Mouse (Mus musculus) forebrain, embryonic 10.5 days (tissue): ENCODE data around the gene Pde3a. TPM values are rescaled to one million over a fixed set of nuclear protein-coding genes. Genes with fewer than 3 reads are reported as not detected.

ENCODE experiments used
- DNase-seq: peaks from one replicate; pipeline ENCODE4 v3.0.0-alpha.2; 2017; ENCODE audit warnings: low spot score; ENCODE audit errors: extremely low spot score
- H3K27ac ChIP-seq: fragments of 300-500 bp; sonication (generic); 2 replicates; pipeline ENCODE4 v1.5.1; 2016; ENCODE audit warnings: mild to moderate bottlenecking
- H3K27me3 ChIP-seq: fragments of 300-500 bp; sonication (generic); 2 replicates; pipeline ENCODE4 v1.6.1; 2016; ENCODE audit warnings: mild to moderate bottlenecking; ENCODE audit not compliant: poor library complexity, severe bottlenecking
- H3K36me3 ChIP-seq: fragments of 300-500 bp; sonication (generic); replicated peaks from 2 replicates; pipeline ENCODE4 v1.6.1; 2016; ENCODE audit warnings: mild to moderate bottlenecking, moderate library complexity
- H3K4me1 ChIP-seq: fragments of 300-500 bp; sonication (generic); 2 replicates; pipeline ENCODE4 v1.6.1; 2016
- H3K4me3 ChIP-seq: fragments of 300-500 bp; sonication (generic); 2 replicates; pipeline ENCODE4 v1.5.1; 2016; ENCODE audit warnings: mild to moderate bottlenecking, moderate library complexity
- H3K9me3 ChIP-seq: fragments of 300-500 bp; sonication (generic); 2 replicates; pipeline ENCODE4 v1.6.1; 2016; ENCODE audit warnings: mild to moderate bottlenecking, moderate library complexity
- WGBS: fragments of 180-500 bp; shearing (Covaris S2); methylation state at CpG from one replicate; pipeline ENCODE4 v1.1.7; 2016; 5-methylcytosine and 5-hydroxymethylcytosine counted together
- polyA plus RNA-seq: library from polyadenylated mRNA; unstranded; fragments of >200 nt; fragmentation: Nextera tagmentation; extraction: Ambion mirVana; gene quantifications from 2 replicates; pipeline ENCODE4 v1.2.1, GENCODE M21; 2016

Gene Pde3a
- polyA plus RNA-seq, 1 experiment from 2014 or later = 1.3 TPM

DNA sequence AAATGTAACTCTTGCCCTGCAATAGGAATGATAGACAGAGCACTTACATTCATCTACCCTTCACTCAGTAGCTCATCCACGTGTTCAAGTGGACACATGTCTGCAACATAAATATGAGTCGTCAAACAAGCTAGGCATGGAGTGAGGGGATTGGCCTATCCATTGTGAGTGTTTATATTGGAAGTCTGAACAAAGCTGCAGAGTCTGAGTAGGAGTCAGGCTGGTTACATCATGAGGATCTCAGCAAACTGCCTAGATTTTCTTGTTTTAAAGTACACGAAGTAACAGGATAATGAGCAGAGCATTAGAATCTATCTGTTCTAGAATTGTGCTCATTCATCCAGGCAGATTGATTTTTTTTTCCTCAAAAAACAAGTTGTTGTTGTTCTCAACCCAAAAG is 252.1 kb downstream of the Pde3a start:
- no peaks in the 10 kb centered on the region for H3K36me3 ChIP-seq
- peaks cover 9% of the 10 kb centered on the region for H3K4me1 ChIP-seq
- no peaks in the 10 kb centered on the region for H3K9me3 ChIP-seq
- WGBS = 93% methylated on average over 3 of the region's 3 CpGs
- no peak for DNase-seq
- H3K4me3 ChIP-seq = no peak overlapping the region
- peaks cover 11% of the 10 kb centered on the region; the same call in 1 of the 2 replicates for H3K27me3 ChIP-seq
- no peak overlapping the region for H3K27ac ChIP-seq

DNA sequence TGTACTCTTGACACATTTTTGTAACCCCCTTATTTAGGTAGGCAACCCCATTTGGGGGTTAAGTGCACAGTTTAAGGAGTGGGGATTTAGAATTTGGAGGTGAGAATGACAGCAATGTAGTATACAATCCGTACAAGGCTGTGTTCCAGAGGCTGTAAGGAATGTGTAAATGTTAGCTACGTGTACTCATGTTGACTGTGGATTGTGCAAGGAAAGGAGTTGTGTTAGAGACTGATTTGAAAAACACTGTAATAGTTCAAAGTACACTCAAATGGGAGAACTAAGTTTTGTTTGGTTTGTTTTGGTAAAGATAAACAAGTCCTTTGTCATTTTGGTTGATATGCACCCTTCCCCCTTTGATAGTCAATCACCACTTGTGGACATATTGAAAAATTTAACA is 273.5 kb downstream of the Pde3a start:
- Histone ChIP-seq H3K4me3 (no peak overlapping the region), H3K27me3 (no peaks in the 10 kb centered on the region), H3K9me3 (no peaks in the 10 kb centered on the region), H3K4me1 (peaks cover 7% of the 10 kb centered on the region), H3K36me3 (no peaks in the 10 kb centered on the region), H3K27ac (no peak overlapping the region)
- DNase-seq = no peak
- 91% methylated on average over 2 of the region's 2 CpGs for WGBS

DNA sequence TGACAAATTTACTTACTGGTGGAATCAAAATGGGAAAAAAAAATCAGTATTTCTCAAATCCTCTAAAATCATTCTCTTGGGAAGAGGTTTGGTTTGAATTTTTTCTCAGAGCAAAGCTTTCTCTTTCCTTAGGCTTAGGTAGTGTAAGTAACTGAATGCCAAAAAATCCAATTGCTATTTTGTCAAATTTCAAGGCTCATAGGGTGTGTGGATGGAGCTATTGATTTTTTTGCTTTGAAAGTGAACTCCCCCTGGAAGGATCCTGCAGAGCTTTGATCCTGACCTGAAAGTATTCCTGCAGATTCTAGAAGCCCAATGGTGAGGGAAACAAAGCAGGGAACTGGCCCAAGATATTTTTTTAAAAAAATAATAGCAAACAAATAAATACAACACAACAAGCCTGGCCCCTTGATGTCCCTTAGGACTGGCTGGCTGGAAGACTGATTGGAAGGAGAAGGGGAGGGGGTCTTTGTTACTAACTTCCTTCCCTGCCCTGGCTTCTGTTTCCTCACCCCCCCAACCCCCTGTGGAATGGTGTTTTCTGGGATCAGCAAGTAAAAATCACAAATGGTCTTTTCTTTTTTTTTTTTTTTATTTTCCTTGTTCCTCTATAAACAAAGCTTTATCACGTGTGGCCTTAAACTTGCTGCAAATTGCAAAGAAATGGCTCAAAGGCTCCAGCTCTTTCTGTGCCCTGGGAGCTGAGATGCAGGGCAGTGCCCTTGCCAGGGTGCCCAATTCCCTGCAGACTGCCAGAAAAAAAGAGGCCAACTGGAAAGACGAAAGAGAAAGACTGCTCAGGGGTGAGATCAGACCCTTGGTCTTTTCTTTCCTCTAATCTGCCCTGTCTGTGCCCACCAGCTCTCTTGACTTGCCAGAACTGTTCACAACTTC is 274.9 kb downstream of the Pde3a start, which contains the start of gene Slco1c1:
Gene Slco1c1, plus strand, starts transcription at position 622 of the 894 bp plus-strand sequence.
- H3K4me3 ChIP-seq = no peak within 1 kb of the TSS
- no peak within 1 kb of the TSS for H3K27ac ChIP-seq
- peaks cover 7% of the 10 kb centered on the region for H3K4me1 ChIP-seq
- no peak for DNase-seq
- H3K36me3 ChIP-seq = no peaks in the 10 kb centered on the region
- H3K9me3 ChIP-seq = no peaks in the 10 kb centered on the region
- WGBS = 69% methylated on average over 2 of the region's 2 CpGs
- H3K27me3 ChIP-seq = no peaks in the 10 kb centered on the region

DNA sequence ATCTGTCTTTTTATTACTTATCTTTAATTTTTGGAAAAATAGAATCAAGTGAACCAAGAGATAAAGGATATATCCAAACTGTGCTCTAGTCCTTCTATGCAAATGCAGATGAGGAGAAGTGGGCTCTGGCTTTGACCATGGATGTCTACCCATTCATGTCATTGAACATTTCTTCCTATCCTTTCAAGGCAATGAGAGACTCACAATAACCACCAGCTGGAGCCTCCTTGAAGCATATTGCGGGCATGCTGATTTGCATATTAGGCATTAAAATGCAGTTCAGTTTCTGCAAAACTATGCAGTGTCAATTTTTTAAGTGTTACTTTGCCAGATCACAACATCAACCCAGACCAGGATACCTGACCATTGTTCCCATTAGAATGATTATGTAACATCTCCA is 276.7 kb downstream of the Pde3a start:
- Histone ChIP-seq H3K27me3 (no peaks in the 10 kb centered on the region), H3K36me3 (no peaks in the 10 kb centered on the region), H3K4me1 (peaks cover 7% of the 10 kb centered on the region), H3K9me3 (no peaks in the 10 kb centered on the region), H3K4me3 (no peak overlapping the region), H3K27ac (no peak overlapping the region)
- DNase-seq = no peak
- WGBS = 95% methylated on average over 1 of the region's 1 CpGs

DNA sequence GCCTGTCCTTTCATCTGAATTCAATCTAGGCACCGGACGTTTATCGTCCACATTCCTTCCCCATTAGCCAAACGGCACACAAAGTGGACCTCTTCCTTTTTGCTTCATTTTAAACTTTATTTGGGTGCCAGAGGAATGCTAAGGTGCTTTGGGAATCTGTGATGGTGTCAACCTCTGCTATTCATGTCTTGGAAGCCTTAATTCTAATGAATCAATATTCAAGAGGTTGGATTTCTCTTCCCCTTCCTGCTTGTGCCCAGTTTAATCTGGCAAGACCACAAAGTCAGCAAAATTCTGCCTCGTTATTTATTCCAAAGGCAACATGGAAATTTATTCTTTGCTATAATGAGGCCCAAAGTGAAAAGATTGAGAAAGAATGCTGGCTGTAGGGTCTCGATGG is 281.8 kb downstream of the Pde3a start:
- H3K36me3 ChIP-seq = no peaks in the 10 kb centered on the region
- no peak overlapping the region for H3K4me3 ChIP-seq
- H3K27ac ChIP-seq = no peak overlapping the region
- no peaks in the 10 kb centered on the region for H3K9me3 ChIP-seq
- DNase-seq = no peak
- WGBS = 77% methylated on average over 6 of the region's 6 CpGs
- no peaks in the 10 kb centered on the region for H3K4me1 ChIP-seq
- H3K27me3 ChIP-seq = no peaks in the 10 kb centered on the region

DNA sequence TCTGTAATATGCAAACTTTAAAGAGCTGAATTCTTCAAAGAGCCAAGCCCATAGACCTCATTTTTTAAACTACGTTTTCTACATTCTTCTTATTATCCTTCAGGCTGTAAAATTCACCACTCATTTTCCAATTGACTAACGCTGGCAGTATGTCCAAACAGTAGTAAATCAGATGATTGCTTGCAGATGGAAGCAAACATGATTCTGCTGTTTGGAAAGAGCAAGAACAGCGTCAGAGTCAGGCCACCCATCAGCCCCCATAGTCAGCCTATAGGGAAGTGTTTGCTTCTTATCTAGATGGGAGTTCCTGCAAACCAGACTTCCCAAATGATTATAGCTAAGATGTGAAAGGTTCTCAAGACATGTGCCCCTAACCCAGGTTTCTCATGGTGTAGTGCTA is 288.2 kb downstream of the Pde3a start:
- 66% methylated on average over 3 of the region's 3 CpGs for WGBS
- Histone ChIP-seq H3K4me3 (no peak overlapping the region), H3K4me1 (peaks cover 6% of the 10 kb centered on the region; the same call in 1 of the 2 replicates), H3K9me3 (no peaks in the 10 kb centered on the region), H3K27me3 (no peaks in the 10 kb centered on the region), H3K27ac (no peak overlapping the region), H3K36me3 (no peaks in the 10 kb centered on the region)
- no peak for DNase-seq

DNA sequence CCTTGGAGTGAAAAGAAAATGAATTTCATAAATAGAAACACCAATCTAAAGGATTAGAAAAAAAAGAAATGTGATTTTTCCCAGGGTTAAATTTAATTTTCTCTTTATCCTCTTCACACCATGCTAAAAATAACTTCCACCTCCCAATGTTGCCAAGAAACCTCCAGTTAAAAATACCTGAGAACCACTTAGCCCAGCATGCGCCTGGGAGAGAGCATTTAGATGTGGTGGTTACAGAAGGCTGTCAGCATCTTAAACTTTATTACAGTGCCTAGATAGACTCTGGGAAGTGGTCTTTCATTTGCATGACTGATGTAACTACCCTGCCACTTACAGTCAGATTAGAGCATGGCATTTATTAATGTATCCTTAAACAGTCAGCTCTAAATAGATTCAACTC is 292.1 kb downstream of the Pde3a start:
- Histone ChIP-seq H3K9me3 (no peaks in the 10 kb centered on the region), H3K27me3 (no peaks in the 10 kb centered on the region), H3K4me3 (no peak overlapping the region), H3K27ac (no peak overlapping the region), H3K36me3 (no peaks in the 10 kb centered on the region), H3K4me1 (peaks cover 9% of the 10 kb centered on the region; the same call in 1 of the 2 replicates)
- WGBS = 90% methylated on average over 1 of the region's 1 CpGs
- no peak for DNase-seq

DNA sequence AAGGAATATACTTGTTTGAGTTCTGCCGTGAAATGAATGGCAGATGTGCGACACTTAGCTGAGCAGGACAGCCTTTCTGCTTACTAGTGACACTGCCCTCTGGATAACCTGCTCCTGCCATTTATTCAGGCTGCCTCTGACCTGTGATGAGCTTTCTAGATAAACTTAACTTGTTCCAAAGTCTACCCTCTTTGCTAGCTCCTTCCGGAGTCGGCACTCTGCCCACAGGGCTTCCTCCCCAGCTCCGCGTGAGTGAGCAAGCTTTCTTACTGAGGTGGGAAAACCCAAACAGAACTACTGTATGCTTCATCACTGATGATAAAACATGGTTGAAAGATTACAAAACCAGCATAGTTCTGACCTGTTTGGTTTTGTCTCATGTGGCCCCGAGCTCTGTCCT is 294.3 kb downstream of the Pde3a start:
- no peak for DNase-seq
- WGBS = 77% methylated on average over 7 of the region's 7 CpGs

More for the DNA sequence above, 294.3 kb downstream of the Pde3a start:
- Histone ChIP-seq H3K27ac (no peak overlapping the region), H3K9me3 (no peaks in the 10 kb centered on the region), H3K36me3 (no peaks in the 10 kb centered on the region), H3K27me3 (no peaks in the 10 kb centered on the region), H3K4me1 (peaks cover 9% of the 10 kb centered on the region; the same call in 1 of the 2 replicates), H3K4me3 (no peak overlapping the region)
